17 mouse cellular contexts compared by ENCODE assay signal in the genomic region with DNA sequence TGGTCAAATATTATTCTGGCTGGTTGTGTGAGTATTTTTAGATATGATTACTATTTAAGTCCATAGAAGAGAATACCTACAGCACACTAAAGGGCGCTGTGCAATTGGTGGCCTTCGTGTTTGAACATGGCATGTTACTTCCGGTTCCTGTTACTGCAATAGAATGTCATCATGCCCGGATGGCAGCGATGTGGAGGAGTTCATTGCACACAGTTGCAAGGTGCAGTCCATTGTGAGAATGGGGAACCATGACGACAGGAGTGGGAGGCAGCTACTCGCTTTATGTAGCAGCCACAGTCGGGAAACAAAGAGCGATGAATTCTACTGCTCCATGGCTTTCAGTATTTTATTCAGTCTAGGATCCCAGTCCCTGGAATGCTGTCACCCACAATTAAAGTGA.
DNase-seq lines count a peak whose midpoint lies in the region; ATAC-seq and TF ChIP-seq lines count a peak whose summit lies in the region.
"Had no signal": no experiment of that assay in that cellular context is flagged by ENCODE, and none has a peak within 500 bp of the region (broad histone marks: within the 10 kb centered on the region; RNA-seq: fewer than 3 reads in every experiment).

No protein-coding gene starts in this region.

- H3K36me3 ChIP-seq in forebrain, embryonic 11.5 days (ENCODE audit: control insufficient read depth, insufficient read depth, low read length): no peaks in the 10 kb centered on the region
- H3K36me3 ChIP-seq in forebrain, postnatal 0 days (ENCODE audit: insufficient read depth): no peaks in the 10 kb centered on the region
- no peaks in the 10 kb centered on the region for H3K36me3 ChIP-seq in embryonic facial prominence, embryonic 10.5 days (replicated peaks)
- no peaks in the 10 kb centered on the region for H3K36me3 ChIP-seq in lung, postnatal 0 days (ENCODE audit: insufficient read depth, low read length)
- H3K36me3 ChIP-seq: heart, embryonic 13.5 days; hindbrain, embryonic 15.5 days had no signal

- 0 out of 2 replicates have a peak, but pooled peaks have one; percentile 8 for ATAC-seq in forebrain, embryonic 11.5 days (replicated peaks; ENCODE audit: low FRiP score)
- ATAC-seq in forebrain, postnatal 0 days: no peak
- ATAC-seq in megakaryocyte progenitor cell, adult 5-6 weeks (replicated peaks; ENCODE audit: poor library complexity): peak; percentile 88
- ATAC-seq in lung, postnatal 0 days: no peak
- ATAC-seq: forebrain, embryonic 16.5 days had no signal

- H3K4me3 ChIP-seq in forebrain, embryonic 11.5 days (ENCODE audit: low read depth, low read length): no peak overlapping the region
- H3K4me3 ChIP-seq in forebrain, postnatal 0 days (ENCODE audit: low read depth, low read length): no peak overlapping the region
- no peak overlapping the region for H3K4me3 ChIP-seq in embryonic facial prominence, embryonic 10.5 days
- H3K4me3 ChIP-seq in lung, postnatal 0 days (ENCODE audit: low read depth, low read length): no peak overlapping the region
- H3K4me3 ChIP-seq: heart, embryonic 13.5 days; hindbrain, embryonic 15.5 days had no signal

- no peaks in the 10 kb centered on the region for H3K27me3 ChIP-seq in forebrain, embryonic 11.5 days (ENCODE audit: control insufficient read depth, insufficient read depth, low read length)
- H3K27me3 ChIP-seq in forebrain, postnatal 0 days (ENCODE audit: insufficient read depth, low read length): no peaks in the 10 kb centered on the region
- H3K27me3 ChIP-seq in embryonic facial prominence, embryonic 10.5 days (replicated peaks; ENCODE audit: low read depth, poor library complexity, severe bottlenecking): no peaks in the 10 kb centered on the region
- H3K27me3 ChIP-seq in lung, postnatal 0 days (replicated peaks; ENCODE audit: insufficient read depth, low read length): no peaks in the 10 kb centered on the region
- H3K27me3 ChIP-seq: heart, embryonic 13.5 days; hindbrain, embryonic 15.5 days had no signal

- no peaks in the 10 kb centered on the region for H3K4me1 ChIP-seq in forebrain, embryonic 11.5 days (replicated peaks; ENCODE audit: control insufficient read depth, insufficient read depth, low read length)
- H3K4me1 ChIP-seq in forebrain, postnatal 0 days (ENCODE audit: insufficient read depth): no peaks in the 10 kb centered on the region
- H3K4me1 ChIP-seq in embryonic facial prominence, embryonic 10.5 days: no peaks in the 10 kb centered on the region
- H3K4me1 ChIP-seq in lung, postnatal 0 days (ENCODE audit: insufficient read depth, low read depth, low read length): no peaks in the 10 kb centered on the region
- H3K4me1 ChIP-seq: heart, embryonic 13.5 days; hindbrain, embryonic 15.5 days had no signal

- WGBS in forebrain, embryonic 11.5 days: 80% methylated on average over 9 of the region's 9 CpGs
- WGBS in forebrain, postnatal 0 days: 70% methylated on average over 9 of the region's 9 CpGs
- WGBS in embryonic facial prominence, embryonic 10.5 days: 79% methylated on average over 9 of the region's 9 CpGs
- 86% methylated on average over 9 of the region's 9 CpGs for WGBS in lung, postnatal 0 days

- TF ChIP-seq EP300 in lung, postnatal 0 days (IDR thresholded peaks at IDR 0.05): no peak

- no peak for DNase-seq in forebrain, embryonic 11.5 days (ENCODE audit: low spot score)
- DNase-seq in forebrain, postnatal 0 days: no peak
- peak; percentile 34 for DNase-seq in 416B (ENCODE audit: low read depth)
- DNase-seq in brain, adult 2 months (ENCODE audit: low read depth, low spot score): peak; percentile 5
- no peak for DNase-seq in embryonic facial prominence, embryonic 10.5 days (ENCODE audit: low spot score)
- DNase-seq in lung, postnatal 0 days (ENCODE audit: low spot score): no peak
- DNase-seq: adrenal gland, adult 8-10 months; cerebellum, adult 18-20 months; cerebellum, adult 9-11 months; cerebellum, postnatal 36 days; gastrocnemius, postnatal 25 days; heart, adult 11 months; heart, postnatal 36 days had no signal

- H3K4me2 ChIP-seq in forebrain, embryonic 11.5 days (ENCODE audit: low read depth, low read length, severe bottlenecking): no peak overlapping the region
- no peak overlapping the region for H3K4me2 ChIP-seq in forebrain, postnatal 0 days (ENCODE audit: low read depth)
- H3K4me2 ChIP-seq in lung, postnatal 0 days (replicated peaks; ENCODE audit: low read depth, low read length): no peak overlapping the region
- H3K4me2 ChIP-seq: heart, embryonic 13.5 days; hindbrain, embryonic 15.5 days had no signal

- no peak overlapping the region for H3K27ac ChIP-seq in forebrain, embryonic 11.5 days (ENCODE audit: low read depth, low read length)
- H3K27ac ChIP-seq in forebrain, postnatal 0 days (ENCODE audit: low read depth, low read length): no peak overlapping the region
- no peak overlapping the region for H3K27ac ChIP-seq in embryonic facial prominence, embryonic 10.5 days (replicated peaks)
- H3K27ac ChIP-seq in lung, postnatal 0 days (ENCODE audit: low read length): no peak overlapping the region
- H3K27ac ChIP-seq: heart, embryonic 13.5 days; hindbrain, embryonic 15.5 days had no signal

- no peak overlapping the region for H3K9ac ChIP-seq in forebrain, embryonic 11.5 days (ENCODE audit: low read length)
- no peak overlapping the region for H3K9ac ChIP-seq in forebrain, postnatal 0 days
- no peak overlapping the region for H3K9ac ChIP-seq in lung, postnatal 0 days (replicated peaks; ENCODE audit: low read depth)
- H3K9ac ChIP-seq: heart, embryonic 13.5 days; hindbrain, embryonic 15.5 days had no signal

- no peaks in the 10 kb centered on the region for H3K9me3 ChIP-seq in forebrain, embryonic 11.5 days (ENCODE audit: control insufficient read depth, low read length)
- no peaks in the 10 kb centered on the region for H3K9me3 ChIP-seq in forebrain, postnatal 0 days (ENCODE audit: low read length)
- 0 out of 2 replicates have a peak, but pooled peaks cover 3% of the 10 kb centered on the region for H3K9me3 ChIP-seq in embryonic facial prominence, embryonic 10.5 days
- H3K9me3 ChIP-seq in lung, postnatal 0 days (ENCODE audit: low read length): no peaks in the 10 kb centered on the region
- H3K9me3 ChIP-seq: hindbrain, embryonic 15.5 days had no signal

- TF ChIP-seq CTCF in forebrain, postnatal 0 days (IDR thresholded peaks at IDR 0.05; ENCODE audit: low read depth): no peak
- no peak for TF ChIP-seq CTCF in lung, postnatal 0 days (IDR thresholded peaks at IDR 0.05)

Comparison
In these comparisons a context has a peak if more than half of its experiments do, and no peak if none do; other contexts are left out.
1. ATAC-seq: peak in forebrain, embryonic 11.5 days (single experiment) and megakaryocyte progenitor cell, adult 5-6 weeks (single experiment); none in forebrain, postnatal 0 days (single experiment) and lung, postnatal 0 days (single experiment).
2. DNase-seq: peak in 416B (single experiment) and brain, adult 2 months (single experiment); none in forebrain, embryonic 11.5 days (single experiment), forebrain, postnatal 0 days (single experiment), embryonic facial prominence, embryonic 10.5 days (single experiment) and lung, postnatal 0 days (single experiment).